Mouse (Mus musculus) layer of hippocampus, postnatal 10 days (tissue): ENCODE measurements around the gene Bglap2. TPM values are rescaled to one million over a fixed set of nuclear protein-coding genes. Genes with fewer than 3 reads are reported as not detected.
A peak's percentile ranks its signal among the peaks of the same experiment; 100 is the strongest.
"Not testable (repeated sequence)": the region's sequence is repeated elsewhere in the genome, so short reads cannot be mapped to it uniquely, and the experiment has no call there.

Experiments
- DNase-seq, 2 experiments: peaks; one replicate each; pipeline ENCODE4 v3.0.0; 2021; ENCODE audit warnings: low spot score in 2 of 2
- long read RNA-seq: library from polyadenylated mRNA; stranded (forward); transcript quantifications from one replicate; pipeline ENCODE4 v2.0.0, GENCODE M21; 2023
- total RNA-seq, 2 experiments: library from RNA; stranded (reverse); gene quantifications; 2 replicates each; pipeline ENCODE4 v1.2.3; 2021

Gene Bglap2
- total RNA-seq = not detected
- long read RNA-seq = 0 reads

DNA sequence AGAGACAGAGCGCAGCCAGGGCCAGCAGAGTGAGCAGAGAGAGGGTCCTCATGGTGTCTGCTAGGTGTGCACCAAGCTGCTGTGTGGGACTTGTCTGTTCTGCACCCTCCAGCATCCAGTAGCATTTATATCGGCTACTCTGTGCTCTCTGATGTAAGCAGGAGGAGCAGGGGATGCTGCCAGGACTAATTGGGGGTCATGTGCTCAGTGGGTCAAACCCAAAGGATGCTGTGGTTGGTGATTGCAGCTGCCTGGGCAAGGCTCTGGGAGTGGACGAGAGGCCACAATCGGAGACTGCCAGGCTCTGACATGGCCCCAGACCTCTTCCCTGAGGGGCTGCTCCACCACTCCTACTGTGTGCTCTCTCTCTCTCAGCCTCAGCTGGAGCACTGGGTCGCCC lies at the start of gene Bglap2:
TSS of gene Bglap2 (minus strand) at position 101 of the 400 bp plus-strand sequence.
- DNase-seq = not testable (repeated sequence)

DNA sequence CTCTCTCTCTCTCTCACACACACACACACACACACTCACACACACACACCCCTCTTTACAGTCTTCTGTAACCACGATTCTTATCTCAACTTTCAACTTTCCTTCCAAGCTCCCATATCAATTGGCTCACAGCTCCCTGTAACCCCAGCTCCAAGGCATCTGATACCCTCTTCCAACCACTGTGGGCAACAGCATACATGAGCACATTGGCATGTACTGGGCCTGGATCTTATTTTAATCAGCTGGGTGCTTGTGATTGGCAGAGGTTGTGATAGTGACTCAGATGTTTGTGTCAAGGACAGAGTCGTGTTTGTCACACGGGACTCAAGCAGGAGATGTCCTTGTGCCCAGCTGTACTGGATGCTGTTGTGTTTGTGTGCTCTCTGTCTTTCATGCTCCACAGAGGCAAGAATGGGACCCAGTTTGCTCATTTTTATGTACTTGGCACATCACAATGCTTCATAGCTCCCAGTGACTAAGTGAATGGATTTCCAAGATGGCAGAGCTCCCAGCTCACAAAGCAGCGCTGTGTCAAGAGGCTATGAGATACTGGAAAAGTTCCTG lies 48.9 kb upstream of the Bglap2 start:
- no peak for DNase-seq

DNA sequence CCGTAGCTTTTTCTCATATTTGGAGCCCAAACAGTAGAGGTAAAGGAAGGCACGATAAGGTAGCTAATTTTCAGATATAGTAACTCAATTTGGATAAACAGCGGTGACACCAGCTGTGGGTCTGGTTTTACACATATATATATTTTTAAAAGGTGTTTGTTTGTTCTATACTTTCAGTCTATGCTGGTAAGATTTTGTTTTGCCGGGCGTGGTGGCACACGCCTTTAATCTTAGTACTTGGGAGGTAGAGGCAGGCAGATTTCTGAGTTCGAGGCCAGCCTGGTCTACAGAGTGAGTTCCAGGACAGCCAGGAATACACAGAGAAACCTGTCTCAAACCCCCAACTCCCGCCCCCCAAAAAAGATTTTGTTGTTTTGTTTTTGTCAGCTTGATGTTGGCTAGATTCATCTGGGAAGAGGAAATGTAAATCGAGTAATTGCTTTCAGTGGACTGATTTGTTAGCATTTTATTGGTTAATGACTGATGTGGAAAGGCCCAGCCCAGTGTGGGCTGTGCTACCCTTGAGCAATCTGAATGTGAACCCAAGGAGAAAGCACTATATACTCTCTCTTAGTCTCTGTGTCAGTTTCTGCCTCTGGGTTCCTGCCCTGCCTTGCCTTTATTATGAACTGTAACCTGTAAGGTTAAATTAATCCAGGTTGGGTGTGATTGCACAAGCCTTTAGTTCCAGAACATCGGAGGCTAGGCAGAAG lies 47.4 kb upstream of the Bglap2 start:
- no peak for DNase-seq

DNA sequence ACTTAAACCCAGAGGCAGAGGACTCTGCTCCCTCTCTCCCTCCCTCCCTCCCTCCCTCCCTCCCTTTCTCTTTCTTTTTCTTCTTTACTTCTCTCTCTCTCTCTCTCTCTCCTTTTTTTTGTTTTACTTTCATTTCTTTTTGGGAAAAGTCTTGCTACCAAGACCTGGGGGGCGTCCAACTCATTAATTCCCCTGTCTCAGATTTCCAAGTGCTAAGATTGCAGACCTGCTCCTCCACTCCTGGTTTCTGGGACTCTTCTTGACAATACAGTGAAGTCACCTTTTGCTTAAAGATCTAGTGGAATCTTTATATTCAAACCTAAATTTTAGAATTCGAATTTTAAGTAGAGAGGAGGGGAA lies 46.8 kb upstream of the Bglap2 start:
- no peak for DNase-seq

DNA sequence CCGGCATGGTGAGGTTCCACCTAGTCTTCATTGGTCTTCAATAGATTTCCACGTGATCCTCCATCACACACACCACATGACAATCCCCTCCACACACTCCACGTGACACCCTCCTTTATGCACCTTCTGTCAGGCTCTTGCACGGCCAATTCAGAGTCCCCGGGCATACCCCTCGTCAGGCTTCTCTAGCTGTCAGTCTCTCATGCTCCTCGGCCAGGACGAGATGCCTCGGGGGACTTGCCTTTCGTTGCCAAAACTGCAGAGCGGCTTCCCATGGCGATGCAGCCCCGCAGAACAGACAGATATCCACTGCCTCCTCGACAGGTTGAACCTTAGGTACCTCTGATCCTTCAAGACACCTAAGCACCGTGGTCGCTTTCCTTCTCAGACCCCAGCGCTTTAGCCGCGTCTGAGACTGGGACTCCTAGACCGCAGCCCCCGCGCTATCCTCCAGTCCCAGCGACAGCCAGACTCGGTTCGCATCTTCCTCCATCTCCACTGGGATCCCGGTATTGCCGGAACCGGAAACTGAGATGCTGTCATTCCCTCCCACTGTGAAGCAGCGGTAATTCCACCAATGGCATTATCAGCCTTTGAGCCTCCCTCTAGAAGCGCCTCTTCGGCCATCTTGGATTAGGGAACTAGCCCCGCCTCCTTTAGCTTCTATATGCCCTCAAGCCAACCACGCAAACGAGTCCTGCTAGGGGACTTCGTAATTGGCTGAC lies 46.3 kb upstream of the Bglap2 start, which contains the start of gene Slc25a44:
TSS of gene Slc25a44 (minus strand) at position 535 of the 725 bp plus-strand sequence.
- peak; percentile 91 to 93 for DNase-seq

DNA sequence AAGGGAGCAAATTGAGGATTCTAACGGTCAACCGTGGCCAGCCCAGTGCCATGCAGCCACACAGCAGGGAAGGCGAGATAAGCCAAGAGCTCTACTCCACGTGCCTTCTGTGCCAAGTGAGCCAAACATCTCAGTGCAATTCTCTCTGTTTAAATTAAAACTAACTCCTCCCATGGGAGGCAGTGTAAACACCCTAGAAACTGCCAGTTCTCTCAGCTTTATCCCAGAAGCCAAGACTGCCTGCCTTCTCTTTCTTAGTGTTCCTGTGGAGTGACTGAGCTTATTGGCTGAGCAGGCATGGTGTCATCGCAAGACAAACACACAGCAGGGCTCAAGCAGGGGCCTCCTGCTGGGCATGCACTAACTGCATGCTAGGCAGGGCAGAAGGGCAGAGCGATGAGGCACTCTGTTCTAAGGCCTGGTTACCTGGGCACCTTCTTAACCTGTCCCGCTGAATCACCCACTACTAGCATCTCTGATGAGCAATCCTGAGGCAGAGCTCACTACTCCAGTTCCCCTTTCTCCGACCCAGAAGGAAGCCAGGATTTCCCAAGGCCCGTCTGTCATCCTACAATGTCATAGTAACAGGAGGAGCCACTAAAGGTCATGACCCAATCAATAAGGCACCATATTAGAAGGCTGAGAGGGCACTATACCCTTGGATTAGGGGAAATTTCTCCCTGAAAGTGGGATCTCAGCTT lies 43.7 kb upstream of the Bglap2 start:
- DNase-seq = no peak

DNA sequence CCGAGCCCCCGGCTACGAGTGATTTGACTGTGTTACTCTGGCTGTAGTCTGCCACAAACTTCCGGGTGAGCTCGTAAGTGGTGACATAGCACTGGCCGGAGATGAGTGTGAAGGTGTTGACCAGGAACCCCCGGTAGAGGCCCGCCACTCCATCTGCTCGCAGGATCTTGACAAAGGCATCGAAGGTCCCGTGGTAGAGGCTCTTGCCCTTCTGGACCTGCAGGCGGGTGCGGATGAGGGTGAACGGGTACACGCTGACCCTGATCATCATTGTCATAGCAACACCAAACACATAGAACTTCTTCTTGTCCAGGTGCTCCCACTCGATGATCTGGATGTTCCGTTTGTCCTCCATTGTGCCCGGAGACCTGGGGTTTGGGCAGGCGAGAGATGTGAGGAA lies 42.3 kb upstream of the Bglap2 start:
- DNase-seq = no peak

DNA sequence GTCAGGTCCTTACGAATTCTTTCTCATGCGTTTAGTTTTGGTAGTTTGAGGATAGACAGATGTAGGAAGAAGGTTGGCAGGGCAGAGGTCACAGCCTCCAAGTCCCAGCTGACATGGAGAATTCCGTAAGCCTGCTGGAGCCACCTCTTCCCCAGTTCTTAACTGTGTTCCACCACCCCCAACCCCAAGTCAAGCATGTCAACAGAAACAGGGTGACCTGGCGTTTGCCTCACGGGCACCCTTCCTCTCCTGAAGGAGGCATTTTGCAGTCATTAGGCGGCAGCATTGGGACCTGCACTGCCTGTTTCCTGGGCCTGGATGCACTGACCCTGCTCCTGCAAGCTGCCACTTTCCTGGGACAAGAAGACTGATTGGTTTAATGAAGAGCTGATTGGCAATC lies 39.5 kb upstream of the Bglap2 start:
- no peak for DNase-seq

DNA sequence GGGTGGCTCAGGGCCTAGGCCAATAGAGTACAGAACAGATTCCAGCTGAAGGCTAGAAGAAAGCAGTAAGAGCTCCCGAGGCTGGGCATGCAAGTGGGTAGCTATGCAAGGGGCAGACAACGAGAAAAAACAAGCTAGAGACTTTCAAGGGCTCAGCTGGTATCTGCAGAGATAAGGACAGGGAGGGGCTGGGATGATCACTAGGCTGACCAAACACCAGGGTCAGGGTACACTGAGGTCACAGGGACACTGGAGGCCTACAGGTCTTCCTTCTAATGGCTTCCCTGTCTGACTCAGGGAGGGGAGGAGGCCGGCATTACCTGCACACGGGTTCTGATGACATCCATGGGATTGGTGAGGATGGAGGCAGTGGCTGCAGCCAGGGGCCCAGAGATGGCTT lies 37.2 kb upstream of the Bglap2 start:
- DNase-seq = no peak

DNA sequence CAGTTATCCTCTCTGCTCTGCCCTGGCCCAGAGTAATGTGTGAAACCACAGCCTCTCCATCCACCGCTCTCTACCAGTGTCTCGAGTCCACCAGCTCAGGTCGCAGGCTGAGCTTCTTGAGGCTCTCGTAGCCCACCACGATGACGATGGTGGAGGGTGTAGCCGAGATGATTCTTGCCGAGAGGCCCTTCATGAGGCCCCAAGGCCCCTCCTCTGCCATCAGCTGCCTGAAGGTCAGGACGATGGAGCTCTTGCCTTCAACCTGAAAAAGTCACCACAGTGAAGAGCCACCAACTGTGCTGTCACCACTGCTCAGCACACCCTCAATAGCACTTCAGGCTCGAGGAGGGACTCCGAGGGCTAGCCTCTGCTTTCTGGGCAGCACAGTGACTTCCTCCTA lies 34.1 kb upstream of the Bglap2 start:
- no peak for DNase-seq

DNA sequence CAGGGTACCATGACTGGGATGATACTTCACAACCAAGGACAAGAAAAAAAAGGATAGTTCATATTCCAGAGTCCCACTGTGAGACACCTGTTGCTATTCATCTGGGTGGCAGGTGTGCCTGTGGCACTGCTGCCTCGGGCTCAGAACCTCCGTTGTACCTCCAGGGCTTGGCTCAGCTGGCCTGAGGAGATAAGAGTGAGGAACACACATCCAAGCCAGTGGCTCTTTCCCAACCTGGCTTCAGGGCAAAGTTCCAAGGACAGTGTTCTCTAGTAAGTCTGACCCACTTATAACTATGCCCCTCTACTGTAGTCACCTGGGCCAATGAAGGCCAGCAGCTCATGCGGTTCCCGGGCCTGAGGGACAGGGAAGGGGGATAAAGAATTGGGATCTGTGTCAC lies 33.2 kb upstream of the Bglap2 start:
- no peak for DNase-seq

DNA sequence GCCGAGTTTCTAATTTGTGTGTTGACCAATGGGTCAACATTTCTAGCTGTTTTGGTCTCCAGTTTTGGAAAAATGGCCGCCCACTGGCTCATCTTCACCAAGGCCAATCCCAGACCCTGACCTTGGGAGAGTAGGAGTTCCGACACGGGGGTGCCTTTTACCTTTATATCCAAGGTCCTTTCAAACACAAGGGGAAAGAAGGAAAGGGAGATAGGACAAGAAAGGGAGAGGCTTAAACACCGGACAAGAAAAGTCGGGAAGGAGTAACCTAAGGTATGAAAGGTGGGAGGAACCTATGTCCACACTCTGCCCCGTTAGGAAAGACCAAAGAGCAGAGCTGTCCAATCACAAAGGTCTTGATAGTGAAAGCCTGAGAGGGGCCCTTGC lies 32.1 kb upstream of the Bglap2 start:
- DNase-seq = peak in 1 of 2 experiments; percentile 29

DNA sequence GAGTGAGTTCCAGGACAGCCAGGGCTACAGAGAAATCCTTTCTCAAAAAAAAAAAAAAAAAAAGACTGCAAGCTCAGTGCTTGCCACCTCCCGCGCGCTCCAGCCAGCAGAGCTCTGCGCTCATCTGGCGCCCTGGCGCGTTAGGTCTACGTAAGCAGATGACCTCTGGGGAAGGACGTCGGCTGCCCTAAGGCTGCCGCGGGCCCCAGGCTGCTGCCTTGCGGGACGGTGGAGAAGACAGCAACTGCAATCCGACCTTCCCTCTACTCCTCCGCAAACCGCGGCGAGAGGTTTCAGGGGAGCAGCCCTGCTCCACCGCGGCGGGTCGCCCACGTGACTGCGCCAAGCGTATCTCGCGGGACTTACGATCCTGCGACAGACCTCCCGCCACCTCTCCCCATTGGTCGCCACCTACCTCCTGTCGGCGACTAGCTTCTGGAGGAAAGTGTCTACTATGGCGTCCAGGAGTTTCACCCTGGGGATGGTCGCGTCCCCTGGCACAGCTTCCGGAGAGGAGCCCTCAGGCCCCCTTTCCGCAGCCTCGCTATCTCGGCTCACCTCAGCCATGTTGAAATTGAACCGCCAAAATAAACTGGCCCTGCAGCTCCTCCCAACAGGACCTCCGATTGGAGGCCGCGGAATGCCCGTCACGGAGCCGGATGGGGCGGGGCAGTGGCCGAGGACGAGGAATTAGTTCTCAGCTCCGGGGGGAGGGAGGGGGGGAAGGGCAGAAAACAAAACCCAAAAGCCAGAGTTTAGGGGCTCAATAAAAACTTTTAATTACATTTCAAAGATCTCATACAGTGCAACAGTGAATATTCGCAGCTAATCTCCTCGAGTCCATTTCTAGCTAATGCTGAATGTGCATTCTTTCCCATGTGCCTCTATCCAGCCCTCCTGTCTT lies 31.5 kb upstream of the Bglap2 start, which contains the start of gene Pmf1:
TSS of gene Pmf1 (minus strand) at position 591 of the 904 bp plus-strand sequence.
- peak; percentile 90 to 91 for DNase-seq

DNA sequence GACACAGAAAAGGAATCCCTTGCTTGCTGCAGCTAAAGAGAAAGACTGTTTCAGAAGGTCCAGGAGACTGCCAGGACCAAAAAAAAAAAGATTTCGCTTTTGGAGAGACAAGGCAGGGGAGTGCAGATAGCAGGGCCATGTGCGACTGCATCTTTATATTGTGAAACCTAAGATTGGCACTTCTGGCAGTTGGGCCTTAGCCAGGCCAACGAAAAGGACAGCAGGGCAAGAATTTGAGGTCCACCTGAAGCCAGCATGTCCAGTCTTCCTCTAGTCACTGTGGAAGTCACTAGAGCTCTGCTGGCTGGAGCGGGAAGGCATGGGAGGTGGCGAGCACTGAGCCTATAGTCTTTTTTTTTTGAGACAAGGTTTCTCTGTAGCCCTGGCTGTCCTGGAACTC lies 30.5 kb upstream of the Bglap2 start:
- no peak for DNase-seq

DNA sequence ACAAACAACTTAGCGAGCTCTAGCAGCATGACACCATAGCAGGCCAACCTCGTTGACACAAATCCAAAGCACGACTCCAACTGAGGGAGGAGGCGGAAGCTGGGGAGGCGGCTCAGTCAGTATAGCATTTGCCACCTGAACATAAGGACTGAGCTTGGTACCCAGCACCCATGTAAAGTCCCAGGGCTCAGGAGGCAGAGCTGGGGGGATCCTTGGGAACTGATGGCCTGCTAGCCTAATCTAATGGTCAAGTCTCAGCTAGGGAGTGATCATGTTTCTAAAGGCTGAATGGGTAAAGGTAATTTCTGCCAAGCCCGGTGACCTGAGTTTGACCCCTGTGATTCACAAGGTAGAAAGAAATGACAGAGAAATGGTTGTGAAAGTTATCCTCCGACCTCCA lies 29.0 kb upstream of the Bglap2 start:
- no peak for DNase-seq

DNA sequence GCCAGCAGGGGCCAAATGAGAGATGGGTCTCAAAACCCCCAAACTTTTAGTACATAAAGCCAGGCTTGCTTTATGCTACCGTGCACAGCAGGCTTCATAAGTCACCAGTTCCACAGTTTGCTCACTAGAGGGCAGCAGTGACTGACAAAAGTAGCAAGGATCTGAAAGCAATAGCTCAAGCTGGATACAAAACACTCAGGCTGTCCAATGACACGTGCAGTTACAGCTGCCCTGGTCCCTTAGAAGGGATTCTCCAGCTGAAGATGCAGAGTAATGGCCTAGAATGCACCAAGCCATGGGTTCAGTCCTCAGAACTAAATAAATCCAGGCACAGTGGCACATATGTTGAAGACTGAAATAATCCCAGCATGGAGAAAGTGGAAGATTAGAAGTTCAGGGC lies 28.6 kb upstream of the Bglap2 start:
- DNase-seq = peak; percentile 63 to 68

DNA sequence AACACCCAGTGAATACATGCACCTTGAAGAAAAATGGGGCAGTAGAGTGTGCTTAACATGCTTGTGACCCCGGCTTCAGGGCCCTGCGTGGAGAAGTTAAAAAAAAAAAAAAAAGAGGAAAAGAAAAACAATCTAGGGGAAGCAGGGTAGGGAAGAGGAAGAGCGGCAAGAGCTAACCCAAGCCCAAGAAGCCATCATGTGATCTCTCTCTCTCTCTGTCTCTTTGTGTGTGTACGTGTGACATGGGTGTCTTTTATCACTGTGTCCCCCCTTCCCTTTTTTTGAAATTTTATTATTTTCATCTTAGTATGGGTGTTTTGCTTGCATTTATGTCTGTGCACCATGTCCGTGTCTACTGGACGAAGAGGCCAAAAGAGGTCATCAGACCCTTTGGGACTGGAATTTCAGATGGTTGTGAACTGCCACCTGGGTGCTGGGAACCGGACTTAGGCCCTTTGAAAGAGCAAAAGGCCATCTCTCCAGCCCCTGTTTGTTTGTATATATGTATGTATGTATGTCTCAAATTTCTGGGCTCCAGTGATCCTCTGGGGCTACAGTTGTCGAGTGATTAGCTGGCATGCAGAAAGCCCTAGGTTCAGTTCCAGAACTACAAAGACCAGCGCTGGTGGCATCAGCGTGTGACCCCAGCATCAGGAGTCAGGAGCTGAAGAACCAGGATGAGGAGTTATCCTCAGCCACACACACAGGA lies 25.2 kb upstream of the Bglap2 start:
- no peak for DNase-seq

DNA sequence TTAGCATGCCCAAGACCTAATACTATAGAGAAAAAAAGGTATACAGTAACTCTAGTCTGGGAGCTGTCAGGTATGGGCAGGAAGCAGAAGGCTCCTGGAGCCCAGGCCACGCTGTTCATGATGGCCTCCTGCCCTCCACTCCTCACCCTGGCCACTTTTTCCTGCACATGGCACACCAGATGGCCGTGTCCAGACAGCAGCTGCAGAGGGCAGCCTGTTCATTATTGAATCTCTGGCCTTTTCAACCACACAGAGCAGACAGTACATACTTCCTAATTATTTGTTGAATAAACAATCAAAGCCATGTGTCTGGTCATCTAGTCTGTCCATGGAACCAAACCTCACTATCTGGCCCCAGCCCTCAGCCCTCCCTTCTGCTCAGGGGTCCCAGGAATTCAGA lies 20.2 kb upstream of the Bglap2 start:
- no peak for DNase-seq

DNA sequence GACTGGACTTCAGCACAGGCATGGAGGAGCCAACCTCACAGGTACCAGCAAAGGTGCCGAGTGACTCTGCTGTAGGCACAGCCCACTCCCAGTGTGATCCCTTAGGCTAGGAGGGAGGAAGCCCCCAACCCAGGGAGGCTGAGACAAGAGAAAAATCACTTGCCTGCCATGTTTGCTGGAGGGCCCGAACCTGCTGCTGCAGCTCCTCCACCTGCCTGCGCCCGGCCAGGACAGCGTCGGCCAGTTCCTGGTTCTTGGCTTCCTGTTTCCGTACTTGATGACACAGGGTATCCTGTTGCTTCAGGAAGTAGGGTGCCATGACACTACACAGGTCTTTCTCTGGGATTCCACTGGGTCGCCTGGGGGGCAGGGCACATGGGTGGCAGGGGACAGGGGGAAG lies 17.2 kb upstream of the Bglap2 start:
- DNase-seq = no peak

DNA sequence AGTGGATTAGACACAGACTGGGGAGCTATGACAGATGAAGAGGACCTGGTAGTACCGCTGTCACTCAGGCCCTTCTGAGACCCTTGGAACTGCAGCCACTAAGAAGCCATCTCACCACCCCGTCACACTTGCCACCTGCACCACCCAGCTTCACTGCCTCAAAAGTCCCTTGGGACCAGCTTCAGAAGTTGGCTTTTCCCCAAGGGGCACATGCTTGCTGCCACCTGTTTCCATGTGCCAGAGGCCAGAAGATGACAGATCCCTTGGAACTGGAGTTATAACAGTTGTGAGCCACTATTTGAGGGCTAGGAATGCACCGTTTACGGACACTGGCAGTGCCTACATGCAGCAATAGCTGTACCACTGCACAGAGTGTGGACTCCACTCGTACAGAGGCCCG lies 16.8 kb upstream of the Bglap2 start:
- no peak for DNase-seq
